Mouse (Mus musculus): Measurements from ENCODE around the gene Dtx2.
"Not testable (repeated sequence)": the region's sequence is repeated elsewhere in the genome, so short reads cannot be mapped to it uniquely, and the experiment has no call there.

DNA sequence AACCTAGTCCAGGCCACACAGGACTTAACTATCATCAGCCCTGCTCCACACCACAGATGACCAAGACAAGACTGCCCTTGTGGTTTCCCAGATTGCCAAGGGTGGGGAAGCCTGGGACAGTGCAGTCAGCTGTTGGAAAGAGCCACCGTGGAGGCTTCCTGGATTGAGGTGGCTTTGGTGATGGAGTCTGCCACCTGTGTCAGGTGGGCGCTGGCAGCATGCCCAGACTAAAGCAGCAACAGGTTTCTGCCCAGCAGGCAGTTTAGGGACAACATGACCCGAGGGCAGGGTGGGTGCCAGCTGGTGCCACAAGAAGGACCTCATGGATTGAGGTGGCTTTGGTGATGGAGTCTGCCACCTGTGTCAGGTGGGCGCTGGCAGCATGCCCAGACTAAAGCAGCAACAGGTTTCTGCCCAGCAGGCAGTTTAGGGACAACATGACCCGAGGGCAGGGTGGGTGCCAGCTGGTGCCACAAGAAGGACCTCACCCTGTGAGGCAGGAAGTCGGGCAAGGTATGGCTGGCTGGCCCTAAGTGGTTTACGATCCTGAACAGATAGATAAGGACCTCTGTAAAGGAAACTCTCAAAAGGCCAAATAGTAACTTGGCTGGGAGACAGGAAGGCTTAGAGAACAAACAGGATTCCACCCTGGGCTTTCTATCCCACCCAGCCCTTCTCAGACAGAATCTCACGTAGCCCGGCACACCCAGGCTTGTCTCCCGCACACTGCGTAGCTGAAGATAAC is 72.0 kb downstream of the Dtx2 start:
- not testable (repeated sequence) for TF ChIP-seq BHLHE40 (IDR thresholded peaks at IDR 0.05; ENCODE audit: low read depth, low read length); CTCF (conservative IDR thresholded peaks at IDR 0.05 in 1 of 2, IDR thresholded peaks at IDR 0.05 in 1 of 2; ENCODE audit: low read depth in 2 of 2, low read length in 2 of 2); POLR2A (IDR thresholded peaks at IDR 0.05; ENCODE audit: low read depth, low read length); EP300 (IDR thresholded peaks at IDR 0.05; ENCODE audit: low read length); KAT2A (IDR thresholded peaks at IDR 0.05; ENCODE audit: insufficient replicate concordance, low read length); ETS1 (conservative IDR thresholded peaks at IDR 0.05; ENCODE audit: low read depth, low read length); HCFC1 (IDR thresholded peaks at IDR 0.05; ENCODE audit: low read depth, low read length); GABPA (IDR thresholded peaks at IDR 0.05; ENCODE audit: insufficient replicate concordance, low read depth, low read length)

Measured in CH12.LX (cell line).